Mouse (Mus musculus) heart, postnatal 0 days (tissue): Measurements from ENCODE around the gene Fank1.

Experiments used
- CTCF ChIP-seq: IDR thresholded peaks from 2 replicates; pipeline ENCODE4 v1.5.1; 2016; ENCODE audit warnings: antibody characterized with exemption, control low read depth, low read depth
- EP300 ChIP-seq: IDR thresholded peaks from 2 replicates; pipeline ENCODE4 v1.6.1; 2016; ENCODE audit warnings: antibody characterized with exemption, low read depth

GRCm38 (mm10) chr7:133812927-133813326, 36.3 kb downstream of the Fank1 start:
- TF ChIP-seq CTCF = no peak
- no peak for TF ChIP-seq EP300
